Mouse (Mus musculus) heart, postnatal 0 days (tissue): ENCODE results near the gene Fam241b. TPM values are rescaled to one million over a fixed set of nuclear protein-coding genes. Genes with fewer than 3 reads are reported as not detected.

ENCODE experiments used
- ATAC-seq: fragments of 200-750 bp; cut with Nextera tagmentation; 2 replicates; pipeline ENCODE4 v1.8.0; 2017; ENCODE audit warnings: low read depth, moderate number of reproducible peaks, moderate library complexity; ENCODE audit not compliant: insufficient read depth
- DNase-seq: peaks from one replicate; pipeline ENCODE4 v3.0.0-alpha.2; 2016; ENCODE audit warnings: low spot score
- H3K27ac ChIP-seq: fragments of 300-500 bp; sonication (generic); 2 replicates; pipeline ENCODE4 v1.5.1; 2014; ENCODE audit warnings: low read depth, mild to moderate bottlenecking
- H3K27me3 ChIP-seq: fragments of 300-500 bp; sonication (generic); 2 replicates; pipeline ENCODE4 v1.6.1; 2014; ENCODE audit warnings: low read length, mixed read lengths; ENCODE audit not compliant: control insufficient read depth, insufficient read depth
- H3K36me3 ChIP-seq: fragments of 300-500 bp; sonication (generic); replicated peaks from 2 replicates; pipeline ENCODE4 v1.6.1; 2014; ENCODE audit warnings: low read length, mixed read lengths; ENCODE audit not compliant: control insufficient read depth, insufficient read depth
- H3K4me1 ChIP-seq: fragments of 300-500 bp; sonication (generic); 2 replicates; pipeline ENCODE4 v1.6.1; 2014; ENCODE audit warnings: antibody characterized with exemption; ENCODE audit not compliant: control insufficient read depth, insufficient read depth
- H3K4me2 ChIP-seq: fragments of 300-500 bp; sonication (generic); 2 replicates; pipeline ENCODE4 v1.6.1; 2014; ENCODE audit warnings: low read depth, mild to moderate bottlenecking, low read length, moderate library complexity
- H3K4me3 ChIP-seq: fragments of 300-500 bp; sonication (generic); 2 replicates; pipeline ENCODE4 v1.5.1; 2014; ENCODE audit warnings: low read depth, low read length
- H3K9ac ChIP-seq: fragments of 300-500 bp; sonication (generic); replicated peaks from 2 replicates; pipeline ENCODE4 v1.6.1; 2014; ENCODE audit warnings: low read depth, low read length, mixed read lengths
- H3K9me3 ChIP-seq: fragments of 300-500 bp; sonication (generic); replicated peaks from 2 replicates; pipeline ENCODE4 v1.6.1; 2016; ENCODE audit warnings: low read length; ENCODE audit not compliant: control insufficient read depth
- CTCF ChIP-seq: IDR thresholded peaks from 2 replicates; pipeline ENCODE4 v1.5.1; 2016; ENCODE audit warnings: antibody characterized with exemption, control low read depth, low read depth
- EP300 ChIP-seq: IDR thresholded peaks from 2 replicates; pipeline ENCODE4 v1.6.1; 2016; ENCODE audit warnings: antibody characterized with exemption, low read depth
- WGBS: fragments of 180-500 bp; shearing (Covaris S2); extraction: QIAGEN DNeasy Blood & Tissue Kit; methylation state at CpG from one replicate; pipeline ENCODE4 v1.1.7; 2014; 5-methylcytosine and 5-hydroxymethylcytosine counted together
- polyA plus RNA-seq: library from polyadenylated mRNA; unstranded; fragments of >200 nt; fragmentation: Nextera tagmentation; extraction: Ambion mirVana; gene quantifications from 2 replicates; pipeline ENCODE4 v1.2.1, GENCODE M21; 2015
- total RNA-seq: library from RNA; depleted of rRNA; stranded (reverse); fragments of >200 nt; gene quantifications from 2 replicates; pipeline ENCODE4 v1.2.3, GENCODE M21; 2014; ENCODE audit warnings: low replicate concordance; rRNA removed

The Fam241b gene
- total RNA-seq (not detected in 2 replicates), polyA plus RNA-seq (2.3 and 2.4 TPM in 2 replicates)

DNA sequence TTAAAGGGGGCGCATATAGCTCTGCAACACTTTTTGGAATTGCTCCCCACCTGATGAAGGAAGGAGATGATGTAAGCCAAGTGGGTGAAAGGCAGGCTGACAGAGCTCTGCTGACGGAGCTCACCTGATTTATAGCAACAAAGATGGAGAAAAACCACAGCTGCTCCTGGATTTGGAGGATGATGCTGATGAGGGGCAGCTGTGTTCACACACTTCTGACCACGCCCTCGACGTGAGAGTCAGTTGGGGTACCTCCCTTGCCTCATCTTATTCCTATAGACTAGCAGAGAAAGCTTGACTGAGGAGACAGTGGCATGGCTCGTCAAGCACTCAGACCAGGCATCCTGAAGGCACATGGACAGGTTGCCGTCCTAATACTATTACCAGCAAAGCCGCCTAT, at the start of gene Fam241b:
Gene Fam241b, minus strand, starts transcription at position 101 of the 400 bp plus-strand sequence.
- Histone ChIP-seq H3K4me2 (no peak within 1 kb of the TSS), H3K9ac (no peak within 1 kb of the TSS), H3K4me1 (no peaks in the 10 kb centered on the region), H3K4me3 (no peak within 1 kb of the TSS), H3K27me3 (0 out of 2 replicates have a peak, but pooled peaks cover 3% of the 10 kb centered on the region), H3K36me3 (no peaks in the 10 kb centered on the region), H3K9me3 (no peaks in the 10 kb centered on the region), H3K27ac (no peak within 1 kb of the TSS)
- DNase-seq (no peak), ATAC-seq (no peak)
- WGBS: 52% methylated on average over 8 of the region's 8 CpGs
- no peak for TF ChIP-seq CTCF
- no peak for TF ChIP-seq EP300

GRCm38 (mm10) chr10:62192701-62193157, 49.0 kb upstream of the Fam241b start:
- TF ChIP-seq CTCF (no peak), EP300 (no peak)
- Histone ChIP-seq H3K9ac (peak overlapping the region; percentile 6; the same call in 1 of the 2 replicates), H3K27me3 (no peaks in the 10 kb centered on the region), H3K9me3 (no peaks in the 10 kb centered on the region), H3K4me3 (no peak overlapping the region), H3K27ac (no peak overlapping the region), H3K4me2 (no peak overlapping the region), H3K36me3 (no peaks in the 10 kb centered on the region), H3K4me1 (no peaks in the 10 kb centered on the region)
- DNase-seq (no peak), ATAC-seq (no peak)
- 39% methylated on average over 9 of the region's 9 CpGs for WGBS

DNA sequence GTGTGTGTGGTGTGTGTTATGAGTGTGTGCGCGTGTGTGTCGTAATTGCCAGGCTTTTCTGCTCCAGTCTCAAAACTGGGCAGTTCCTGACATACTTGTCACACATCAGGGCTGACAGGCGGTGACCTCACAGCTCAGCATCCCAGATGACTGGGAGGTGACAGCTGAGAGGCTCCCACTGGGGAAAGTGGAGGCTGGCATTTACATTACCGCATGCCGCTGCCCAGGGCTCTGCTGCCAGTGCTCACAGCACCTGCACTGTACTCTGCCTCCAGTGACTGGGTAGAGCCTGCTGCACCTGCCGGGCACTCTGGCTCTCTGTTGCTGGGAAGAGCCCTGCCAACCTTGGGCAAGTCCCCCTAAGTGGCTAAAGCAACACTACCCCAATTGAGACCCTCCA, 47.1 kb upstream of the Fam241b start:
- no peak overlapping the region for H3K4me2 ChIP-seq
- WGBS: 90% methylated on average over 7 of the region's 7 CpGs

DNA sequence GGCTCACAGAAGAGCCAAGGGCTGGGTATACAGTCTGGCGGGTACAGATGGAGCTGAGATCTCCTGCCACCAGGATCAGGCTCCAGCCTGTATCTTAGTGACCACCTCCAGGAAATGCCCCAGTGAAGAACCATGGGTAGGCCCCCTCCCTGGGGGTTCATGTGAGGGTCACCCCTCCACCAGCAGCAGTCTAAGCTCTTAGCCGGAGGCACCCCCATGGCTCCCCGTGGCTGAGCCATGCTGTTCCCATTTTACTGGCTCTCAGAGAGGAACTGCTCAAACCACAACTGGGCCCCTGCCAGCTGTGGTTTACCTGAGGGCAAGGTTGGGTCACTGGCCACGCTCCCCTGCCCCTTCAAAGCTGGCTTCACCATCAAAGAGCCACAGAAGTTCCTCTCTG, 46.2 kb upstream of the Fam241b start:
- H3K27ac ChIP-seq: no peak overlapping the region
- TF ChIP-seq EP300 (no peak), CTCF (no peak)
- no peak for DNase-seq
- H3K4me2 ChIP-seq: no peak overlapping the region
- no peaks in the 10 kb centered on the region for H3K36me3 ChIP-seq
- no peaks in the 10 kb centered on the region for H3K4me1 ChIP-seq
- H3K27me3 ChIP-seq: peaks cover 11% of the 10 kb centered on the region; the same call in 1 of the 2 replicates
- ATAC-seq: no peak
- 69% methylated on average over 4 of the region's 4 CpGs for WGBS
- no peak overlapping the region for H3K4me3 ChIP-seq
- no peaks in the 10 kb centered on the region for H3K9me3 ChIP-seq
- H3K9ac ChIP-seq: no peak overlapping the region

More for the DNA sequence above, 47.1 kb upstream of the Fam241b start:
- Histone ChIP-seq H3K9ac (no peak overlapping the region), H3K36me3 (no peaks in the 10 kb centered on the region), H3K4me1 (no peaks in the 10 kb centered on the region), H3K27me3 (0 out of 2 replicates have a peak, but pooled peaks cover 7% of the 10 kb centered on the region), H3K9me3 (no peaks in the 10 kb centered on the region), H3K4me3 (no peak overlapping the region), H3K27ac (no peak overlapping the region)
- TF ChIP-seq EP300 (no peak), CTCF (no peak)
- ATAC-seq (no peak), DNase-seq (no peak)

DNA sequence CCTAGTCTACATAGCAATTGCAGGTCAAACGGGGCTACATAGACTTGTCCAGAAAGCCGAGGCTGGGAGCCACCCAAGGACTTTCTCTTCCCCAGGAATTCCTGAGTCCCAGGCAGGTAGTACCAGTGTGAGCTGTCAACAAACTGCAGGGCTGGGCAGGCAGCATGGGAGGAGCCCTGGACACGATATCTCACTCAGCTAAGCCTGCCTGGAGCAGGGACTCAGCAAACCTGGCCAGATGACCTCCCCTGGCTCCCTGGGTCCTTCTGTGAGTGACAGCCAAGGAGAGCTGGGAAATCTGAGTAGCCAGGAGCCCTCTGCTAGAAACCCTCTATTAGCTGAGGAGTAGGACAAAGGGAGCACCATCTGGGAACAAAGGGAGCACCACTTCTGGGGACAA, 45.6 kb upstream of the Fam241b start:
- WGBS: 45% methylated on average over 3 of the region's 3 CpGs
- H3K36me3 ChIP-seq: no peaks in the 10 kb centered on the region
- ATAC-seq: no peak
- no peaks in the 10 kb centered on the region for H3K9me3 ChIP-seq
- DNase-seq: no peak
- TF ChIP-seq CTCF: no peak
- TF ChIP-seq EP300: no peak
- H3K9ac ChIP-seq: no peak overlapping the region
- H3K4me3 ChIP-seq: no peak overlapping the region
- no peak overlapping the region for H3K27ac ChIP-seq
- peaks cover 12% of the 10 kb centered on the region; the same call in 1 of the 2 replicates for H3K27me3 ChIP-seq
- no peaks in the 10 kb centered on the region for H3K4me1 ChIP-seq
- no peak overlapping the region for H3K4me2 ChIP-seq

DNA sequence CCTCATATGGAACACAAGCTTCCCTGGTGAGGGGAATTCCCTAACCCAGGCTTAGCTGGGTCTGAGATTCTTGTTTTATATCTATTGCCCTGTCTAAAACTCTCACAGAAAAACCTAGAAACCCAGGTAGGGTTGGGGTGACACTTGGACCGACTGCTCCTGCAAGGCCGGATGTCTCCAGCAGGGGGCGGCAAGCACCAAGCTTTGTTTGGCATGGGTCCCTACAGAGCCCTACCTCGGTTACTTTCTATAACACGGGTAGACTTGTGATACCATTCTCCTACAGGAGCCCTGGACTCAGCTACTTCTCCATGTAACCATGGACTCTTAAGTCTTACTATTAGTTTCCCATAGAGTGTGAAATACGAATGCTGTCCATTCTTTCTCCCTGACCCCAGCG, 43.2 kb upstream of the Fam241b start:
- no peak overlapping the region for H3K9ac ChIP-seq
- no peak overlapping the region for H3K27ac ChIP-seq
- ATAC-seq: peak; percentile 52; the same call in 1 of the 2 replicates
- no peaks in the 10 kb centered on the region for H3K36me3 ChIP-seq
- TF ChIP-seq CTCF: peak; percentile 88
- TF ChIP-seq EP300: no peak
- no peak overlapping the region for H3K4me3 ChIP-seq
- peaks cover 15% of the 10 kb centered on the region; the same call in 1 of the 2 replicates for H3K27me3 ChIP-seq
- no peaks in the 10 kb centered on the region for H3K9me3 ChIP-seq
- WGBS: 20% methylated on average over 7 of the region's 7 CpGs
- peak; percentile 58 for DNase-seq
- no peak overlapping the region for H3K4me2 ChIP-seq
- no peaks in the 10 kb centered on the region for H3K4me1 ChIP-seq
